Mouse (Mus musculus) right cerebral cortex, adult 2 months (tissue): ENCODE data around the gene Rpp25l.
"Not testable (repeated sequence)": the region's sequence is repeated elsewhere in the genome, so short reads cannot be mapped to it uniquely, and the experiment has no call there.

Source experiments
- DNase-seq, 2 experiments: peaks; one replicate each; pipeline ENCODE4 v3.0.0; 2021 to 2022; ENCODE audit warnings: low spot score in 2 of 2

Gene Rpp25l

GRCm38 (mm10) chr4:41696930-41697841 lies 16.1 kb downstream of the Rpp25l start, which contains the start of gene Cntfr:
TSS of gene Cntfr (minus strand) at chr4:41697089.
- peak; percentile 88 to 91 for DNase-seq

GRCm38 (mm10) chr4:41696452-41696851 lies 16.9 kb downstream of the Rpp25l start:
- DNase-seq = not testable (repeated sequence)

GRCm38 (mm10) chr4:41695800-41696199 lies 17.5 kb downstream of the Rpp25l start:
- DNase-seq = not testable (repeated sequence)

DNA sequence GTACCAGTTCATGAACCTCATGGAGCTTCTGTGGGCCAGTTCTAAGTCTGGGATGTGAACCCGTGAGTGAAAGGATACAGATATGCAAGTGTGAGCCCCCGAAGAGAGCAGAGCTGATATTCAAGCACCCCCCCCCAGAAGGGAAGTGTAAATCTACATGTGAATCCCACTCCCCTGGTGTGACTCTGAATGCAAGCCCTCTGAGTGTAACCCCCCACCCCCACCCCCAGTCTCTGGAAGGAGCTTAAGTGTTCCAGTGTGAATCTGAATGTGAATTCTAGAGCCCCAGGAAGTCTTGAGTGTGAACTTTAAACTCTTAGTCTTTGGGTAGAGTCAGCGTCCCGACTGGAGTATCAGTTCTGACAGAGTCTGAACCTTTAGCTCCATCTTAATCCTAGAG lies 19.8 kb downstream of the Rpp25l start:
- DNase-seq = not testable (repeated sequence)

GRCm38 (mm10) chr4:41690014-41690413 lies 23.3 kb downstream of the Rpp25l start:
- not testable (repeated sequence) for DNase-seq

- not testable (repeated sequence) for DNase-seq
These were observed 24.8 kb downstream of the Rpp25l start for GRCm38 (mm10) chr4:41688562-41688961.

GRCm38 (mm10) chr4:41685882-41686492 lies 27.3 kb downstream of the Rpp25l start:
- DNase-seq = peak in 1 of 2 experiments; percentile 25

DNA sequence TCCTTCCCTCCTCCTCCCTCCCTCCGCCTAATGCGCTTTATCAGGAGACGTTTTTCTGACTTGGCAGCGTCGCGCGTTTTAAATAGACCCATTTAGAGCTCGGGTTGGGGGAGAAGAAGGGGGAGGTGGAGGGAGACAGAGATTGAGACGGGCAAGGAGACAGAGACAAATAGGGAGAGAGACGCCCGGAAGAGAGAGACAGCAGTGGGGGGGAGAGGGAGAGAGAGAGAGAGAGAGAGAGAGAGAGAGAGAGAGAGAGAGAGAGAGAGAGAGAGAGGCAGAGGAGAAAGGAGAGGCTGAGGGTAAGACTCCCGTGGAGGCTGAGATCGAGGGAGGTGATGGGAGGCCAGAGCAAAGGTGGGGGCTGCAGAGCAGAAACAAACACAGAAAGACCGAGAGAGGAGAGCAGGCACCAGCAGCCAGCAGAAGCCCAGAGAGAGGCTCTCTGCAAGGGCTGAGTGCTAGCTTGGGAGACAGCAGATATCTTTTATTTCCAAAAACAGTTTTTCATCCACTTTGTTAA lies 28.3 kb downstream of the Rpp25l start:
- peak in 1 of 2 experiments; percentile 21 for DNase-seq

GRCm38 (mm10) chr4:41684131-41684930 lies 29.0 kb downstream of the Rpp25l start:
- DNase-seq = peak in 1 of 2 experiments; percentile 17

DNA sequence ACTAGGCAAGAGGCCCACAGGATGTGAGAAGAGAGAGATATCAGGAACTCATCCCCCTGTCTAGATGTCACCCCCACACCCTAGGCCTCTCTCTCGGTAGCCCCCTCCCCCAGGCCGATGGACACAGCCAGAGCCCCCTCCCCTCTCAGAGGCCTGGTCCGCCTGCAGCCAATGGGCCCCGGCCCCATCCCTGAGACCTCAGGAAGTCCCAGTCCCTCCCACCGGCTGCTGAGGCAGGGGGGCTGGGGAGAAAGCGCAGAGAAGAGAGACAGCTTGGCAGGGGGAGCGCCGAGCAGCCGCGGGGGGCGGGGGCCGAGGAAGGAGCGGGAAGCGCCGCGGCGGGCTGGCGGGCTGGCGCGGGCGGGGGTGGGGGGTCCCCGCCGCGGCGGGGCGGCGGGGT lies 30.0 kb downstream of the Rpp25l start:
- not testable (repeated sequence) for DNase-seq

DNA sequence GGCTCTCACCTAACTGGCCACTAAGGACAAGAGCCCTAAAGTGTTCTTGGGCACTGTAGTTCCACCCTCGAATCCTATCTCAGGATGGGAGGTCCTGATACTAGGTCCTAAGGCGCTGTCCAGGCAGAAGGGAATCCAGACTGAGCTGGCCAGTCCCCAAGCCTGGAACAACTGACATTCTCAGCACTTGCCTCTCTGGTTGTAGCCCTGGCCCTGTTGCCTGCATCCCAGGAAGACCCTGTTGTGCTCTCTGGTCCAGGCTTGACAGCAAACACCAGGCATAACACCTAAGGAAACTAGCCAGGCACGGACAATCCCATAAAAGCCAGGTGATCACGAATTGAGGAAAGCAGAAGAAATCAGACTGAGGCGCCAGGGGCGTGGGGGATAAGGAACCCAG lies 30.5 kb downstream of the Rpp25l start:
- DNase-seq = no peak

GRCm38 (mm10) chr4:41681947-41682346 lies 31.4 kb downstream of the Rpp25l start:
- DNase-seq = peak in 1 of 2 experiments; percentile 15

DNA sequence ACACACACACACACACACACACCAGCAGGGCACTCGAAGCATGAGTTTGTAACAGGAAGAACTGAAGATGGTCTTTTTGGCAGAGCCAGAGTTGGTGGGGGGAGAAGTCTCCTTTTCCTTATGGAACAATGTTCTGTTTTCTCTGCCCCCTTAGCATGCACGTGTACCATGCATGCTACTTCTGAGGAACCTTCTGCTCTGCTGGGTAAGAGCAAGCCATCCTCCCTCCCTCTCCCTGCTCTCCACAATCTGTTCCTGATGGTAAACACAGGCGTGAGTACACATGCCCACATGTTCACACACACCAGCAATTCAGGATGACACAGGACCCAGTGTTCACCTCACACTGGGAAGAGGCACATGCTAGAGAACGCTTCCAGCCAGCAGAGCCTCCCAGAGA lies 32.2 kb downstream of the Rpp25l start:
- DNase-seq = peak; percentile 39 to 41

DNA sequence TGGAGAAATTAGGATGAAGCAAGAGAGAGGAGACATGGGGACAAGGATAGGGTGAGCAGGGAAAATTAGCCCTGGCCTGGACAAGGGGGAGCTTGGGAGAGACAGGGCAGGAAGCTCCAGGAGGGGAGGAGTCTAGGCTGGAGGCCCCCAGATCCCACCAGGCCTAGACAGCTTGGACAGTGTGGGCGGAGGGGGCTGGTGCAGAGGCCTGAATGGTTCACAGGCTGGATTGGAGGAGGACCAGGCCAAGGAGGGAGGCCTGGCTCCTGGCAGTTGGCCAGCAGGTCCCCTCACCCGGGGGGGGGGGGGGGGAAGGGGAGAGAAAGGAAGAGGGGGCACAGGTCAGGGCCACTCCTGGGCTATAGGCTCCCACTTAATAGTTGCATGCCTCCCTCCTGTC lies 34.0 kb downstream of the Rpp25l start:
- DNase-seq = no peak

- DNase-seq = no peak
These were observed 34.5 kb downstream of the Rpp25l start for GRCm38 (mm10) chr4:41678863-41679262.

DNA sequence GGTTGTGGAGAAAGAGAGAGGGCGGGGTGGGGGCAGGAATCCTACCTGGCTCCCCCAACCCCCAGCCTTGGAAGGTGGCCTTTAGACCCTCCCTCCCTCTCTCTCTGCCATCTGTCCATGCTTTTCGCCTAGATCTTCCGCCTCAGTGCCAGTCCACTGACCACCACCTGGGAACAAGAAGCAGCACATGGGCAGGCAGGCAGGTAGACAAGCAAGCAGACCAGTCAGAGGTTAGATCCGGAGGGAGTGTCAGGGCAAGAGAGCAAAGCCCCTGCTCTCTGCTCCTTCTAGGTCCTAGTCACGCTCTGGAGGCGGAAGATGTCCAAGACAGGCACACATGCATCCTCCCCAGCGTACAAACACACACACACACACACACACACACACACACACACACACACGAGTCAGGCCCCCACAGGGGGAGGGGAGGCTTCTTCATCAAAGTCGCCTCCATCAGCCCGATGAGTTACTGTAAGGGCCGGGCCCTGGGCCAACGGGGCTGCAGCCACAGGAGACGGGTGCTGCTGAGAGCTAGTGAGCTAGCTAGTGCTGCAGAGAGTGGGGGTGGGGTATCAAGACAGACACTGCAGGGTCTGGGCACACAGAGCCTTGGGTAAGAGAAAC lies 36.2 kb downstream of the Rpp25l start:
- no peak for DNase-seq

DNA sequence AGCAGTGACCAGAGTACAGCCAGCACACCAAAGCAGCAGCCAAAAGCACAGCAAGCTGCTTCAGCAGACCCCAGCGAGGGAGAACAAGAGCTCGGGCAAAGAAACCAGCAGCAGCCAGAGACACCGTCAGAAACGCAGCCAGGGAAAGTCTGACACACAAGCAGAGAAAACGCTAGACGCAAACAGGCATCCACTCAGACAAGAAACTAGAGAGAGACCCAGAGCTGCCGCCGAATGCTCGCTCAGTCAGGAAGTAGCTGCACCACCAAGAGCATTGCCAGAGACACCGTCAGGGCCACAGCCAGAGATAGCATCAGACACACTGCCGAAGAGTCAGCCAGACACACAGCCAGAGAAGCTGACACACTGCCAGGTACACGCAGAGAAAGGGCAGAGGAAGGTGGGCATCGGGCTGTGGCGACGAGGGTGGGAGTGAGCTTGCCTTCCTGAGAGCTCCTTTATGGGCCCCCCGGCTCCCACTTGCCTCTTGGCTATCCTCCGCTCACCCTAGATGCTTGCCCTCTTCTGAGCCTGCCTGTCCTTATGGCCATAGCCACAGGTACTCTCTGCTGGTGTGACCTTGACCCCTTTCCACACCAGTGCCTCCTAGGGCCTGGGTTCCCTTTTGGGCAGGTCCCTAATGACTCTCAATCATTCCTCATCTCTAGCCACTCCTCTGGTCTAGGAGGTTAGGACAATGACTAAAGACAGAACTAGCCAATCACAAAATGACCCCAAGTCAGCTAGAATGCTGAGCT lies 36.9 kb downstream of the Rpp25l start:
- DNase-seq = no peak

- no peak for DNase-seq
These were observed 40.1 kb downstream of the Rpp25l start for GRCm38 (mm10) chr4:41673186-41673585.

- no peak for DNase-seq
These were observed 40.8 kb downstream of the Rpp25l start for GRCm38 (mm10) chr4:41672522-41672963.

GRCm38 (mm10) chr4:41671963-41672480 lies 41.3 kb downstream of the Rpp25l start:
- no peak for DNase-seq
